Mouse (Mus musculus): ENCODE measurements around the gene Ten1. TPM values are rescaled to one million over a fixed set of nuclear protein-coding genes. Genes with fewer than 3 reads are reported as not detected.

Gene Ten1
- polyA plus RNA-seq, 1 experiment from 2014 or later, result 81.5 TPM

DNA sequence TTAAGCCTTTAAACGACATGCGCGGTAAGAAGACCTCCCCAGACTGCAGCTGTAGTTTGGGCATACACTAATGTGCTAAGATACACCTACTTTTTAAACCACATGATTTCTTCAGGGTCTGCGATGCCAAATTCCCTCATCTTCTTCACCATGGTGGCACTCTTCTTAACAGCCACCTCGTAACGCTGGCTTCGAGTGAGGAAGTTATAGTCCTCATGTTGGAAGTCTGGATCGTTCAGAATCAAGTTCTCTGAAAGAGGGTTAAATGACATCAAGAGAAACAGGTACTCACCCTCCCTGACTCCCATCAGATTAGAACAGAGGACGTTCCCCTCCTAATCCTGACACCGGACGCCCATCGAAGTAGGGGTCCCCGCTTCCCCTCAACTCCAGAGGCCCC, 523 bp upstream of the Ten1 start:
- Histone ChIP-seq H3K4me3 (peak overlapping the region; percentile 84), H3K9me3 (no peaks in the 10 kb centered on the region), H3K4me1 (peaks cover 40% of the 10 kb centered on the region), H3K27me3 (no peaks in the 10 kb centered on the region), H3K36me3 (no peaks in the 10 kb centered on the region), H3K27ac (replicated peaks) (peak overlapping the region; percentile 97), H3K9ac (replicated peaks) (peak overlapping the region; percentile 91), H3K4me2 (replicated peaks) (peak overlapping the region; percentile 64)
- WGBS, result 24% methylated on average over 13 of the region's 13 CpGs
- ATAC-seq (replicated peaks), result no peak; the same call in 1 of the 2 replicates

DNA sequence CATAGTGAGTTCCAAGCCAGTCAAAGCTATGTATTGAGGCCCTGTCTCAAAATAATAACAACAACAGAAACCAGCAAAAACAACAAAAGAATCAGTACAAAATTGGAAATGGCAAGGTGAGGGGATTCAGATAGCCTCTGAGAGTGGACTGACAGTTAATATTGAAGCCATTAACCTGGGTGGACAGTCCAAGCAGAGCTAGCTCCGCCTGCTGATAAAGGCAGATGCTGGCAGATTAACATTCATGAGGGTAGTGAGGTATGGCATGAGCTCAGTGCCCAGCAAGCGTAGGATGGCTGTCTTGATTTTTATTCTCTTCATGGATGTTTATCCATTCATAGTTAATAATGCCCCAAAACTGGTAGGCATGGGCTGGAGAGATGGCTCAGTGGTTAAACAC, 2.5 kb downstream of the Ten1 start:
- Histone ChIP-seq H3K27me3 (no peaks in the 10 kb centered on the region), H3K4me3 (no peak overlapping the region), H3K9ac (replicated peaks) (no peak overlapping the region), H3K4me2 (replicated peaks) (no peak overlapping the region), H3K9me3 (no peaks in the 10 kb centered on the region), H3K27ac (replicated peaks) (no peak overlapping the region), H3K4me1 (peaks cover 27% of the 10 kb centered on the region), H3K36me3 (peaks cover 11% of the 10 kb centered on the region)
- no peak for ATAC-seq (replicated peaks)
- 85% methylated on average over 2 of the region's 2 CpGs for WGBS

GRCm38 (mm10) chr11:116203150-116203549, 4.5 kb downstream of the Ten1 start:
- no peak for ATAC-seq (replicated peaks)
- H3K9ac ChIP-seq (replicated peaks), result no peak overlapping the region
- H3K4me2 ChIP-seq (replicated peaks), result no peak overlapping the region
- H3K36me3 ChIP-seq, result peaks cover 22% of the 10 kb centered on the region
- H3K4me1 ChIP-seq, result peaks cover 7% of the 10 kb centered on the region
- no peak overlapping the region for H3K27ac ChIP-seq (replicated peaks)
- WGBS, result 94% methylated on average over 3 of the region's 3 CpGs
- no peaks in the 10 kb centered on the region for H3K9me3 ChIP-seq
- no peak overlapping the region for H3K4me3 ChIP-seq
- H3K27me3 ChIP-seq, result no peaks in the 10 kb centered on the region

DNA sequence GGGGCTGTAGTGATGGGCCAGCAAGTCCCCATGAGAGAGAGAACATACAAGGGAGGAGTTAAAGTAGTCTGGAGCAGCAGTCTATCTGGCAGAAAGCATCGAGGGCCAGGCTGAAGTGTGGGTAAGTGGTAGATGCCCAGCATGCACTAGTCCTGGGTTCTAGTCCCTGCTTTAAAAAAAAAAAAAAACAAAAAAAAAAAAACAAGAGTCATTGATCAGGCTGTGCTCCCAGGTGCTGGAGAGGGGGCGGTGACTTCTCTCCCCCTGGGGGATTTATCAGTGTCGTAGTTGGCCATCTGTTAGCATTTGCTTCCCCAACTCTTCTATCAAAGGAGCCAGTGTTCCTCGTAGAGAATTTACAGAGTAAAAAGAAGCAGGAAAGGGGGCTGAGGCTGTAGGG, 8.0 kb downstream of the Ten1 start:
- H3K27me3 ChIP-seq, result no peaks in the 10 kb centered on the region
- H3K27ac ChIP-seq (replicated peaks), result no peak overlapping the region
- WGBS, result 82% methylated on average over 4 of the region's 4 CpGs

DNA sequence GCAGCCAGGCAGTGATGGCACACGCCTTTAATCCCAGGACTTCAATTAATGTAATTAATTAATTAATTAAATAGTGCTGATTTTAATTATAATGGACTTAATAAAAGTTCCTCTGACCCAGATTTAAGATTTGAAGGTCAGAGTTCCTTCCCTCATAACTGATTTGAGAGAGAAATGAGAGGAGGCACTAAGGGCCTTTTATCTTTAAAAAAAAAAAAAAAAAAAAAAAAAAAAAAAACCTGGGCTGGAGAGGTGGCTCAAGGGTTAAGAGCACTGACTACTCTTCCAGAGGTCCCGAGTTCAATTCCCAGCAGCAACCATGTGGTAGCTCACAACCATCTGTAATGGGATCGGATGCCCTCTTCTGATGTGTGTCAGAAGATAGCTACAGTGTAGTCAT, 10.0 kb downstream of the Ten1 start:
- no peaks in the 10 kb centered on the region for H3K9me3 ChIP-seq
- no peaks in the 10 kb centered on the region for H3K4me1 ChIP-seq
- no peak overlapping the region for H3K27ac ChIP-seq (replicated peaks)
- H3K4me2 ChIP-seq (replicated peaks), result no peak overlapping the region
- H3K4me3 ChIP-seq, result no peak overlapping the region
- 82% methylated on average over 3 of the region's 3 CpGs for WGBS
- peaks cover 22% of the 10 kb centered on the region for H3K36me3 ChIP-seq
- H3K27me3 ChIP-seq, result no peaks in the 10 kb centered on the region
- H3K9ac ChIP-seq (replicated peaks), result no peak overlapping the region
- no peak for ATAC-seq (replicated peaks)

More for the DNA sequence above, 8.0 kb downstream of the Ten1 start:
- no peak overlapping the region for H3K9ac ChIP-seq (replicated peaks)
- no peak overlapping the region for H3K4me3 ChIP-seq
- no peak for ATAC-seq (replicated peaks)
- no peaks in the 10 kb centered on the region for H3K9me3 ChIP-seq
- no peaks in the 10 kb centered on the region for H3K4me1 ChIP-seq
- H3K36me3 ChIP-seq, result peaks cover 22% of the 10 kb centered on the region
- H3K4me2 ChIP-seq (replicated peaks), result no peak overlapping the region

DNA sequence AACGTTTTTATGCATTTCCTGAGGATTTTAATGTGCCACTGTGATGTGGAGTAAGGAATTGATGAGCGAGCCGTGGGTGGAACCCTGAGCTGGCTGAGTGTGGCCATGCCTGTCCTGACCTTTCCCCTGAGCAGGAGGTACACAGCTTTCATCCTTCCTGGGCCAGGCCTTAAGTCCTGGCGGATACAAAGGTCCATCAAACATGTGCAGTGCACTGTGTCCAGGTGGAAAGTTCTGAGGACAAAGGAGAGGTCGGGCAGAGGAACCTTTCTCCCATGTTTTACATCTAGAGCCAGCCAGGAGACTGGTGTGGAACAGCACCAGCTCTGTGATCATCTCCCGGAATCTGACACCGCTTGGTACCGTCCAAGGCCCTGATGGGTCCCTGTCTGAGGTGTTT, 10.6 kb downstream of the Ten1 start:
- Histone ChIP-seq H3K9me3 (no peaks in the 10 kb centered on the region), H3K4me1 (no peaks in the 10 kb centered on the region), H3K9ac (replicated peaks) (no peak overlapping the region), H3K36me3 (peaks cover 22% of the 10 kb centered on the region), H3K4me2 (replicated peaks) (no peak overlapping the region), H3K4me3 (no peak overlapping the region), H3K27ac (replicated peaks) (no peak overlapping the region), H3K27me3 (no peaks in the 10 kb centered on the region)
- 81% methylated on average over 8 of the region's 8 CpGs for WGBS
- no peak for ATAC-seq (replicated peaks)

DNA sequence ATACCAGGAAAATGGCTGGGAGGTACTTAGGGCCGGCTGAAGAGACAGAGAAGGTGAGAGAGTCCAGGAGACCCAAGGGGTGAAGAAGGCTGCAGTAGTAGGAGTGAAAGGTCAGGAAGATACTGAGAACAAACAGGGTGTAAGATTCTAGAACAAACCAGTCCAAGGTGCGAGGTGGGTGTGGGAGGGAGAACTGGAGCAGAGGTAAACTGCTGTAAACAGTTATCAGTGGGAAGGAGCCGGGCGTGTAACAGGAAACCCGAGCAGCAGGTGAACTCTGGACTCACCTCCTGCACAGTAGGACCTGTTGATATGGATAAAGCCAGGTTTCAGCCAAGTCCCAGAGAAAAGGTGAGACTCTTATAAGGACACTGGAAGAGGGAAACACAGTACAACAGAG, 12.0 kb downstream of the Ten1 start:
- peaks cover 14% of the 10 kb centered on the region for H3K36me3 ChIP-seq

GRCm38 (mm10) chr11:116212847-116213246, 14.2 kb downstream of the Ten1 start:
- 93% methylated on average over 6 of the region's 6 CpGs for WGBS

More for the DNA sequence above, 12.0 kb downstream of the Ten1 start:
- Histone ChIP-seq H3K4me2 (replicated peaks) (no peak overlapping the region), H3K27me3 (no peaks in the 10 kb centered on the region), H3K4me3 (no peak overlapping the region), H3K9me3 (no peaks in the 10 kb centered on the region), H3K9ac (replicated peaks) (no peak overlapping the region), H3K4me1 (no peaks in the 10 kb centered on the region), H3K27ac (replicated peaks) (no peak overlapping the region)
- no peak for ATAC-seq (replicated peaks)
- WGBS, result 76% methylated on average over 5 of the region's 5 CpGs

GRCm38 (mm10) chr11:116213877-116214510, 15.3 kb downstream of the Ten1 start:
- H3K9me3 ChIP-seq, result no peaks in the 10 kb centered on the region
- H3K4me3 ChIP-seq, result no peak overlapping the region
- H3K4me1 ChIP-seq, result peaks cover 9% of the 10 kb centered on the region
- no peak overlapping the region for H3K9ac ChIP-seq (replicated peaks)
- no peak overlapping the region for H3K4me2 ChIP-seq (replicated peaks)
- no peaks in the 10 kb centered on the region for H3K36me3 ChIP-seq
- 88% methylated on average over 13 of the region's 13 CpGs for whole genome bisulfite sequencing
- no peaks in the 10 kb centered on the region for H3K27me3 ChIP-seq
- H3K27ac ChIP-seq (replicated peaks), result no peak overlapping the region
- no peak for ATAC-seq (replicated peaks)

More at GRCm38 (mm10) chr11:116212847-116213246, 14.2 kb downstream of the Ten1 start:
- H3K9ac ChIP-seq (replicated peaks), result no peak overlapping the region
- H3K27ac ChIP-seq (replicated peaks), result no peak overlapping the region
- ATAC-seq (replicated peaks), result no peak
- H3K36me3 ChIP-seq, result no peaks in the 10 kb centered on the region
- no peak overlapping the region for H3K4me3 ChIP-seq
- no peaks in the 10 kb centered on the region for H3K4me1 ChIP-seq
- H3K4me2 ChIP-seq (replicated peaks), result no peak overlapping the region
- H3K27me3 ChIP-seq, result no peaks in the 10 kb centered on the region
- H3K9me3 ChIP-seq, result no peaks in the 10 kb centered on the region

- Histone ChIP-seq H3K27me3 (no peaks in the 10 kb centered on the region), H3K27ac (replicated peaks) (no peak overlapping the region), H3K4me3 (no peak overlapping the region), H3K4me2 (replicated peaks) (no peak overlapping the region), H3K4me1 (peaks cover 18% of the 10 kb centered on the region), H3K36me3 (no peaks in the 10 kb centered on the region), H3K9me3 (no peaks in the 10 kb centered on the region), H3K9ac (replicated peaks) (no peak overlapping the region)
- ATAC-seq (replicated peaks), result no peak
- WGBS, result 81% methylated on average over 7 of the region's 7 CpGs
Measured at GRCm38 (mm10) chr11:116215181-116215580, 16.5 kb downstream of the Ten1 start.

GRCm38 (mm10) chr11:116215991-116216390, 17.3 kb downstream of the Ten1 start:
- 86% methylated on average over 6 of the region's 6 CpGs for WGBS
- Histone ChIP-seq H3K27me3 (peaks cover 5% of the 10 kb centered on the region), H3K9me3 (no peaks in the 10 kb centered on the region), H3K9ac (replicated peaks) (no peak overlapping the region), H3K27ac (replicated peaks) (no peak overlapping the region), H3K4me2 (replicated peaks) (no peak overlapping the region), H3K4me3 (no peak overlapping the region), H3K36me3 (no peaks in the 10 kb centered on the region), H3K4me1 (peaks cover 18% of the 10 kb centered on the region)
- no peak for ATAC-seq (replicated peaks)

DNA sequence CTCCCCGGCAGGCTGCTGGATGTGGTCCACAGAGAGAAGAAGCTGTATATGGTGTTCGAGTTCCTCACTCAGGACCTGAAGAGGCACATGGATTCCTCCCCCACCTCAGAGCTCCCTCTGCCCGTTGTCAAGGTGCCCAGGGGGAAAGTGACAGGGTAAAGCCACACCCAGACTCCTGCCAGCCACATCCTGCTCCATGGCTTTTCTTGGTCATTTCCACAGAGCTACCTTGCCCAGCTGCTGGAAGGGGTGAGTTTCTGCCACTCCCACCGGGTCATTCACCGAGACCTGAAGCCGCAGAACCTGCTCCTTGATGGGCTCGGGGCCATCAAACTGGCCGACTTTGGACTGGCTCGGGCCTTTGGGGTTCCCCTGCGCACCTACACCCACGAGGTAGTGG, 17.9 kb downstream of the Ten1 start:
- H3K4me1 ChIP-seq, result peaks cover 18% of the 10 kb centered on the region
- no peaks in the 10 kb centered on the region for H3K9me3 ChIP-seq
- H3K27me3 ChIP-seq, result peaks cover 10% of the 10 kb centered on the region
- no peak for ATAC-seq (replicated peaks)
- WGBS, result 82% methylated on average over 11 of the region's 11 CpGs
- H3K27ac ChIP-seq (replicated peaks), result no peak overlapping the region
- H3K4me2 ChIP-seq (replicated peaks), result no peak overlapping the region
- no peak overlapping the region for H3K9ac ChIP-seq (replicated peaks)
- no peaks in the 10 kb centered on the region for H3K36me3 ChIP-seq
- H3K4me3 ChIP-seq, result no peak overlapping the region

DNA sequence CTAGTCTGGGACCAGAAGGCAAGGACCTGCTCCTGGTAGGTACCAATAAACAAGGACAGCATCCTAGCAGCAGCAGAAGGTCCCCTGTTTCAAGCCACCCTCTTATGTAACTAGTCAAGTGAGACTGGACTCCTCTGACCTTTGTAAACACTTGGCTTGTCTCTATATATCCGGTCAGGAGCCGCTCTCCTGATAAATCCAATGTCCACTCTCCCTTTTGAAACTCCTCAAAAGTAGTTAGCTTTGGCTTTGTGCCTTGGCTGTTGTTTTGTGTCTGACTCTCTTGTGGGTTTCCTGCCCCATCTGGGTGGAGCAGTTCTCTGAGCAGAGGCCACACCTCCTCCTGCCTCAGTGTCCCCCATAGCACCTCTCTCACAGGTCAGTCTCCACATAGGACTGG, 19.6 kb downstream of the Ten1 start:
- ATAC-seq (replicated peaks), result no peak
- Histone ChIP-seq H3K4me2 (replicated peaks) (no peak overlapping the region), H3K36me3 (no peaks in the 10 kb centered on the region), H3K27me3 (peaks cover 25% of the 10 kb centered on the region), H3K9me3 (no peaks in the 10 kb centered on the region), H3K27ac (replicated peaks) (peak overlapping the region; percentile 72), H3K4me3 (no peak overlapping the region), H3K9ac (replicated peaks) (no peak overlapping the region; the same call in 1 of the 2 replicates), H3K4me1 (peaks cover 21% of the 10 kb centered on the region)
- WGBS, result 83% methylated on average over 2 of the region's 2 CpGs

All from forebrain, embryonic 15.5 days (tissue).